Mouse (Mus musculus): ENCODE results near the gene Cox7a2l. TPM values are rescaled to one million over a fixed set of nuclear protein-coding genes. Genes with fewer than 3 reads are reported as not detected.

The Cox7a2l gene
- total RNA-seq (2012; rRNA removed): 104 and 139 TPM in 2 replicates

- Histone ChIP-seq H3K9ac (ENCODE audit: insufficient read depth, low read depth, low read length, poor library complexity, severe bottlenecking) (no peak within 1 kb of the TSS), H3K4me3 (ENCODE audit: insufficient read depth in 1 of 2, low read depth in 1 of 2, low read length in 2 of 2, poor library complexity in 1 of 2, severe bottlenecking in 1 of 2) (no peak within 1 kb of the TSS), H3K36me3 (ENCODE audit: control insufficient read depth, insufficient read depth, low read length, poor library complexity, severe bottlenecking) (peaks cover 2% of the 10 kb centered on the region; the same call in 1 of the 2 replicates), H3K9me3 (ENCODE audit: control insufficient read depth, insufficient read depth, low read depth, low read length) (no peaks in the 10 kb centered on the region), H3K4me1 (ENCODE audit: control insufficient read depth in 2 of 2, insufficient read depth in 2 of 2, low read length in 2 of 2, poor library complexity in 1 of 2) (peaks cover 5 to 11% of the 10 kb centered on the region in 2 experiments), H3K27ac (ENCODE audit: insufficient read depth, low read depth, low read length, poor library complexity, severe bottlenecking) (no peak within 1 kb of the TSS)
- in situ Hi-C loops (cut with MboI; ENCODE audit: low sequenced_read_pairs in 2 of 2, unreplicated experiment in 2 of 2): no loop called here
- DNase-seq (ENCODE audit: low read depth, low spot score): no peak
- TF ChIP-seq ZNF384 (IDR thresholded peaks at IDR 0.05; ENCODE audit: low read depth, low read length): no peak
- TF ChIP-seq MAFK (IDR thresholded peaks at IDR 0.05; ENCODE audit: insufficient read depth, low read depth, low read length): no peak
- no peak for TF ChIP-seq ZC3H11A (IDR thresholded peaks at IDR 0.05; ENCODE audit: borderline replicate concordance, low read depth, low read length)
- TF ChIP-seq HCFC1 (IDR thresholded peaks at IDR 0.05; ENCODE audit: borderline replicate concordance, insufficient read depth, low read length): no peak
- no peak for TF ChIP-seq CHD2 (IDR thresholded peaks at IDR 0.05; ENCODE audit: low read depth, low read length)
These were observed at the start of gene Cox7a2l for GRCm38 (mm10) chr17:83517280-83518015. Gene Cox7a2l, minus strand, starts transcription at chr17:83517330.

GRCm38 (mm10) chr17:83565506-83565905 lies 48.4 kb upstream of the Cox7a2l start:
- H3K9ac ChIP-seq (ENCODE audit: insufficient read depth, low read depth, low read length, poor library complexity, severe bottlenecking): no peak overlapping the region
- in situ Hi-C loops (cut with MboI; ENCODE audit: low sequenced_read_pairs in 2 of 2, unreplicated experiment in 2 of 2): no loop called here

GRCm38 (mm10) chr17:83564119-83564820 lies 47.1 kb upstream of the Cox7a2l start:
- peaks cover 0 to 16% of the 10 kb centered on the region in 2 experiments; a peak in 2 of 4 replicates for H3K4me1 ChIP-seq (ENCODE audit: control insufficient read depth in 2 of 2, insufficient read depth in 2 of 2, low read length in 2 of 2, poor library complexity in 1 of 2)
- no peak overlapping the region for H3K27ac ChIP-seq (ENCODE audit: insufficient read depth, low read depth, low read length, poor library complexity, severe bottlenecking)
- no peak overlapping the region for H3K4me3 ChIP-seq (ENCODE audit: insufficient read depth in 1 of 2, low read depth in 1 of 2, low read length in 2 of 2, poor library complexity in 1 of 2, severe bottlenecking in 1 of 2)
- peak overlapping the region; percentile 40; the same call in 1 of the 2 replicates for H3K9ac ChIP-seq (ENCODE audit: insufficient read depth, low read depth, low read length, poor library complexity, severe bottlenecking)
- in situ Hi-C loops (cut with MboI; ENCODE audit: low sequenced_read_pairs in 2 of 2, unreplicated experiment in 2 of 2): no loop called here
- no peak for DNase-seq (ENCODE audit: low read depth, low spot score)
- no peaks in the 10 kb centered on the region for H3K9me3 ChIP-seq (ENCODE audit: control insufficient read depth, insufficient read depth, low read depth, low read length)
- TF ChIP-seq CHD2 (IDR thresholded peaks at IDR 0.05; ENCODE audit: low read depth, low read length): no peak
- TF ChIP-seq HCFC1 (IDR thresholded peaks at IDR 0.05; ENCODE audit: borderline replicate concordance, insufficient read depth, low read length): no peak
- no peak for TF ChIP-seq ZNF384 (IDR thresholded peaks at IDR 0.05; ENCODE audit: low read depth, low read length)
- no peak for TF ChIP-seq ZC3H11A (IDR thresholded peaks at IDR 0.05; ENCODE audit: borderline replicate concordance, low read depth, low read length)
- TF ChIP-seq MAFK (IDR thresholded peaks at IDR 0.05; ENCODE audit: insufficient read depth, low read depth, low read length): no peak
- no peaks in the 10 kb centered on the region for H3K36me3 ChIP-seq (ENCODE audit: control insufficient read depth, insufficient read depth, low read length, poor library complexity, severe bottlenecking)

More at GRCm38 (mm10) chr17:83565506-83565905, 48.4 kb upstream of the Cox7a2l start:
- TF ChIP-seq ZNF384 (IDR thresholded peaks at IDR 0.05; ENCODE audit: low read depth, low read length) (no peak), HCFC1 (IDR thresholded peaks at IDR 0.05; ENCODE audit: borderline replicate concordance, insufficient read depth, low read length) (no peak), CHD2 (IDR thresholded peaks at IDR 0.05; ENCODE audit: low read depth, low read length) (no peak), ZC3H11A (IDR thresholded peaks at IDR 0.05; ENCODE audit: borderline replicate concordance, low read depth, low read length) (no peak), MAFK (IDR thresholded peaks at IDR 0.05; ENCODE audit: insufficient read depth, low read depth, low read length) (no peak)
- DNase-seq (ENCODE audit: low read depth, low spot score): no peak
- no peaks in the 10 kb centered on the region for H3K36me3 ChIP-seq (ENCODE audit: control insufficient read depth, insufficient read depth, low read length, poor library complexity, severe bottlenecking)
- no peaks in the 10 kb centered on the region for H3K9me3 ChIP-seq (ENCODE audit: control insufficient read depth, insufficient read depth, low read depth, low read length)
- no peak overlapping the region for H3K4me3 ChIP-seq (ENCODE audit: insufficient read depth in 1 of 2, low read depth in 1 of 2, low read length in 2 of 2, poor library complexity in 1 of 2, severe bottlenecking in 1 of 2)
- H3K4me1 ChIP-seq (ENCODE audit: control insufficient read depth in 2 of 2, insufficient read depth in 2 of 2, low read length in 2 of 2, poor library complexity in 1 of 2): peaks cover 0 to 16% of the 10 kb centered on the region in 2 experiments; a peak in 2 of 4 replicates
- no peak overlapping the region for H3K27ac ChIP-seq (ENCODE audit: insufficient read depth, low read depth, low read length, poor library complexity, severe bottlenecking)

- Histone ChIP-seq H3K4me3 (ENCODE audit: insufficient read depth in 1 of 2, low read depth in 1 of 2, low read length in 2 of 2, poor library complexity in 1 of 2, severe bottlenecking in 1 of 2) (no peak overlapping the region), H3K27ac (ENCODE audit: insufficient read depth, low read depth, low read length, poor library complexity, severe bottlenecking) (no peak overlapping the region), H3K9ac (ENCODE audit: insufficient read depth, low read depth, low read length, poor library complexity, severe bottlenecking) (peak overlapping the region; percentile 40; the same call in 1 of the 2 replicates), H3K9me3 (ENCODE audit: control insufficient read depth, insufficient read depth, low read depth, low read length) (no peaks in the 10 kb centered on the region), H3K4me1 (ENCODE audit: control insufficient read depth in 2 of 2, insufficient read depth in 2 of 2, low read length in 2 of 2, poor library complexity in 1 of 2) (peaks cover 0 to 16% of the 10 kb centered on the region in 2 experiments; a peak in 2 of 4 replicates), H3K36me3 (ENCODE audit: control insufficient read depth, insufficient read depth, low read length, poor library complexity, severe bottlenecking) (no peaks in the 10 kb centered on the region)
- DNase-seq (ENCODE audit: low read depth, low spot score): peak; percentile 56
- in situ Hi-C loops (cut with MboI; ENCODE audit: low sequenced_read_pairs in 2 of 2, unreplicated experiment in 2 of 2): no loop called here
- TF ChIP-seq HCFC1 (IDR thresholded peaks at IDR 0.05; ENCODE audit: borderline replicate concordance, insufficient read depth, low read length): no peak
- TF ChIP-seq CHD2 (IDR thresholded peaks at IDR 0.05; ENCODE audit: low read depth, low read length): no peak
- no peak for TF ChIP-seq ZNF384 (IDR thresholded peaks at IDR 0.05; ENCODE audit: low read depth, low read length)
- TF ChIP-seq ZC3H11A (IDR thresholded peaks at IDR 0.05; ENCODE audit: borderline replicate concordance, low read depth, low read length): no peak
- no peak for TF ChIP-seq MAFK (IDR thresholded peaks at IDR 0.05; ENCODE audit: insufficient read depth, low read depth, low read length)
These were observed 46.6 kb upstream of the Cox7a2l start for GRCm38 (mm10) chr17:83563703-83564111.
